Mouse (Mus musculus) natural killer cell, adult 2 months (primary cell): ENCODE measurements around the gene Nbl1.

Experiments used
- DNase-seq, 2 experiments: peaks; one replicate each; pipeline ENCODE4 v3.0.0; 2022; ENCODE audit warnings: low spot score in 2 of 2

The Nbl1 gene

DNA sequence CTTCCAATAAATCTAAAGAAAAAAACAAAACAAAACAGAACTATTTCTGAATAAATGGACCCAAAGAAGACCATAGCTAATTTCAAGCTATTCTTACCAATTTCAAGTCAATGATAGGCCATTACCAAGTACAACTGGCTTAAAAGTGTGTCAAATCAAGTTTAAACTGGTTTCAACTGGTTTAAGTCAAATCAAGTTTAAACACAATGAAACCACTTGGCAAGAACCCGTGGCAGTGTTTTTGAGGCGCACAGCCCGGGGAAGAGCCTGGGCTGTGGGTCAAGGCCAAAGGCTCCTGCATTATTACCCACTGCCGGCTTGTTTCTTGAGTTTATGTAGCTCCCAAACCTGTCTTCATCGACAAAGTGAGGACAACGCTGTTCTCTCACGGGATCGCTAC, 7.5 kb upstream of the Nbl1 start:
- DNase-seq = no peak

- DNase-seq = no peak
These were observed 3.4 kb upstream of the Nbl1 start for GRCm38 (mm10) chr4:139096201-139096600.

- no peak for DNase-seq
These were observed 2.6 kb upstream of the Nbl1 start for GRCm38 (mm10) chr4:139095406-139095805.

DNA sequence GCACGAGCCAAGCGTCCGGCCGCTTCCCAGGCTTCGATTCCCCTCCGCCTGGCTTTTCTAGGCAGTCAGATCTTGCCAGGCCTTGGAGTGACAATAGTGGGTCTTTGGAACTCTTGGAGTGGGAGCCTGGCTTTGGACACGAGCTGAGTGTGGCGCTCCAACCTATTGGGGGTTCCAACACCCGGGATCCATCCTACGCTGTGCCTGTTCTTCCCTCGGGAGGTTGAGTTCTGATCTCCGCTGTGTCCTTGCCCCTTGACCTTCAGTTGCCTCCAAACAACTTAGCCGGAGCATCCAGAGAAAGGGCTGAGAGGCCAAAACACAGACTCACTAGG, 370 bp upstream of the Nbl1 start:
- DNase-seq = no peak

DNA sequence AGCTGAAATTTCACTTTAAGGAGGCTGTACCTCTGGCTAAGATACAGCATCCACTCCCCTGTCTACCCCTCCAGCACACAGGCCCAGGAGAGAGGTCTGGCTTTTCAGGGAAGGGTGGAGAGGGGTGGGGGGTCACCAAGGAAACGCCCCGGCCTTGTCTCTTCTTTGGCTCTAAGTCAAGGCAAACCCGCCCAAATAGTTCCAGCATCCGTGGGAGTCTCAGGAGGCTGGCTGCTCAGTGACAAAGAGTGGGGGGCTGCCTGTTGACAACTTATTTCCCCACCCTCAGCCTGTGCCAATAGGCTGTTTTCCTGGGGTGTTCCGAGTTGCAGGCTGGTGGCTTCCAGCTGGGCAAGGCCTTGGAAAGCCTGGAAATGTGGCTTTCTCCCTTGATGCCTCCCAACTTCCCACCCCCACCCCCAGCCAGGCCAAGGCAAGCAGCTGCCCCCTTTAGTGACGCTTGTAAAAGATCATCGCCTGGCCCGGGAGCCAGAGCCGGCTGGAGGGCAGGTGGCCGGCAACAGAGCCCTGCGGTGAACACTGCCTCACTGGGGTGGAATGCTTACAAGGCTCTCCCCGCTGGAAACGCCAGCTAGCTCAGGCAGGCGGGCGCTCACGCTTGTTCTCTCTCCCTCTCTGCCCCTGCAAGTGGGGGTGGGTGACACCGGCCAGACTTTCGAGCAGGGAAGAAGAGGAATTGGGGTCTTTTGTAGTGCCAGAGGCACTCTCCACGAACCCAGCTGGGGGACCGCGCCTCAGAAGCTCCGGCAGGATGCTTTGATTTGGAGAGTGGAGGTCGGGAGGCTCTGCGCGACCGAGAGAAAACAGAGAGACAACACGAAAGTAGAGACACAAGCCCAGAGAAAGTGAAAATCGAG, 1.1 kb downstream of the Nbl1 start:
- DNase-seq = no peak

DNA sequence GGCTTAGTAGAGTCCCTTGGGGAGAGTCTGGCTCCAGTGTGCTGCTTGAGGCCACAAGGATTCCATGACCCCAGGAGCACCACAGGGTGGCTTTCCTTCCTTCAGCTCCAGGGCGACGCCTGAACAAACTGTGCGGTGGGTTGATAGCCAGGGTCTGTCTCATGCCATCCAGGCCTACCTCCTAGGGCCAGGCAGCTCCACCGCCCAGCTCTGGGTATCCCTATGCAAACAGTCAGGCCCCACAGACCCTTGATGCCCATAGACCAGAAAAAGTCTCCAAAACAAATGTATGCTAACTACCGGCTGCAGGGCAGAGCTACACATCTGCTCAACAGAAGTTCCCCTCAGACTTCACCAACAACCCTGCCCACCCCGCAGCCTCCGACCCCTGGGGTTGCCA, 1.7 kb downstream of the Nbl1 start:
- no peak for DNase-seq

- DNase-seq = no peak
These were observed 2.4 kb downstream of the Nbl1 start for GRCm38 (mm10) chr4:139090303-139090940.

DNA sequence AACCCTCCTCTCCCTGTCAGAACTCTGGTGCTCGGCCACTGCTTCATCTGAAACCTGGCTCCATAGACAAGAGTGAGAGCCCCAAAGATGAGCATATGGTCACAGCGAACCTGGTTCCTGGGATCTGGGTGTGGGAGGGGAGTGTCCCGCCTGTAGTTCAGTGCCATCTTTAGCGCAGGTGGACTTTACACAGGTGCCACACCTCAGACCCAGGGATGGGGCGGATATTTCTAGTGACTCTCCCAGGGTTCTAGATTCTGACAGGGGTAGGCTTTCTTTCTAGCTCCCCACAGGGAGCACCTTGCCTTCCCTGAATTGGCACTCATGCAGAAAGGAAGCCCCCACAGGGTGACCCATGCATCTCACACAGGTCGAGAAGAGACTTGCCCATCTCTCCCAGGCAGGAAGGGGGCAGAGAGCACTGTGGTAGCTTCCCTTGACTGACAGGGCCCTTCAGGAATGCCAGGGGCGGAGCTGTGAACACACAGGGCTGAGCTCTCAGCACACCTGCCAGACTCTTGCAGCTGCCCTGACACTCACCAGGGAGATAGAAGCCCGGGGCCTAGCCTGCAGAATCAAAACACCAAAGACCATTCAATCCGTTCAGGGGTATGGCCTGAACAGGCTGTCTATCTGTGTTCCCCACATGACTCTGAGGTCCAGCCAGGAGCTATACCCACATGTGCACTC, 3.7 kb downstream of the Nbl1 start:
- DNase-seq = no peak

DNA sequence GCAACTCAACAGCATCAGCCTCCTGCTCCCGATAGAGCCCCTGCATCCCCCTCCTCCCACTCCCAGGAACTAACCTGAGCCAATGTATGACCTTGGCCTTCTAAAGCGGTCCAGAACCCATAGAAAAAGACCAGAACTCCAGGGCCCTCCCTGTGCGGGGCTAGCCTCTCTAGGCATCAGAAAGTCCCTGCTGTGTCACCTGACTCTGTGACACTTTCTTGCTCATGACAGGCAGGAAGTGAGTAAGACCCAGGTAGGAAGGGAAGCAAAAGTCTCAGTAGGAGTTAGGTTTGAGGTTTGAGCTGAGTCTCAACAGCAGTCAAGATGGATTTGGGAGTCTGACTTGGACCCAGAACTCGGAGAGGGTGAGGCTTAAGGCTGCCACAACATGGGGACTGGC, 5.8 kb downstream of the Nbl1 start:
- DNase-seq = peak; percentile 23 to 50

GRCm38 (mm10) chr4:139086037-139086436, 6.8 kb downstream of the Nbl1 start:
- peak; percentile 71 to 86 for DNase-seq

- DNase-seq = no peak
These were observed 7.5 kb downstream of the Nbl1 start for GRCm38 (mm10) chr4:139085337-139085736.

DNA sequence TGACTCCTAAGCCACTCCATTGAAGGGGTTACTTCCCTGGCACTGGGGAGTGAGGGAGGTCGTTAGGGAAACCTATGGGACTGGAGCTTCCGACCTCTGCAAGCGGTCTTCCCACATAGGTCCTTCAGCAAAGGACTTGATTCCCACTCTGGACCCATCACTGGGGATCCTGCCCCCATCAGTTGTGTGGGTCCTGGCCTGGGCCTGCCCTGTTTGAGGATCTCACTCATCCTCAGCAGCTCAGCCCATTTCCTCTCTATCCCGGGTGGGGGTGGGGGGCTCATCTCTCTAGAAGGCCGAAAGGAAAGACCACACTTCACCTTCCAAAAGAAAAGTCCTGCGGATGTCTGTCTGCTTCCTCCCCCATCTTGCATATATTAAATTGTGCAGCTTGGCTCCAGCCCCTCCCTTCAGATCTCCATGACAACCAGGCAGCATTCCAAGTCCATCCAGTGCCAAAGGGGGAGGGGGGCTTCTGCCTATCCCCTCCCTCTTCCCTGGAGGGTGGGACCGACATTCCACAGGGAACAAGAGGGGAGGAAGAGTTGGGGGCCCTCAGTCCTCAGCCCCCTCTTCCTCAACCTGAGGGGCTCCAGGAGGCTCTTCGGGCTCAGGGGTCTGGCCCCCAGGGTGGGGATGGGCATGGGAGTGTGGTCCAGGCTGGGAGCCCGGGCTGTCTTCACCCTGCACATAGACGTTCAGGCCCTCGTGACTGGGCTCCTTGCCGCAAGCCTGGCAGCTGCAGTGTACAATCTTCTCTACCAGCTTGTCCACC, 9.8 kb downstream of the Nbl1 start:
- no peak for DNase-seq

DNA sequence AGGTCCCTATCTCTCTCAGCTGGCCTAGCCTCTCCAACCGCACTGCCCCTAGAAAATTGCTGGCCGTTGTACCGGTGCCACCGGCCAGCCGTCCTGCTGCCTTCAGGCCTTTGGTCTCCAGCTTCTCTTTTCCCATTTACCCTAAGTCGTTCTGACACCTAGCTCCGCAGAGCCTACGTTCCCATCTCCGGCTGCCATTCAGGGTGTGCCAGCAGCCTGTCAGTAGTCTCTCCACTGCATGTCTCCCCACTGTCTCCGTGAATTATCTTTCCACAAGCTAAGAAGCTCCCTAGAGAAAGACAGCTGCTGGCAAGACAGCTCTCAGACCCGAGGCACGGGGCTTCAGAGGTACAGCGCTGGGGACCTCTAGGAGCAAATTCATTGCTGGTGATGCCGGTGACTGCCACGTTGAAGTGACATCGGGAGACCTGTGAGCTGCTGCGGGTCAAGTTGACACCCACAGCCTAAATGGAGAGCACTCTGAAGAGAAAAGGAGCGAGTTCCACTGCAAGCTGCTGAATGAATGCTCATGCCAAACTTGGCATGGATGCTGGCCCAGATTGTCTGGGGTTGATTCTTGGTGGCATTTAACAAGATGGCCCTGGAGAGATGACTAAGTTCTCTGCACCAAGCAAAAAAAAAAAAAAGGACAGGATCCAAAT, 11.4 kb downstream of the Nbl1 start:
- DNase-seq = no peak

DNA sequence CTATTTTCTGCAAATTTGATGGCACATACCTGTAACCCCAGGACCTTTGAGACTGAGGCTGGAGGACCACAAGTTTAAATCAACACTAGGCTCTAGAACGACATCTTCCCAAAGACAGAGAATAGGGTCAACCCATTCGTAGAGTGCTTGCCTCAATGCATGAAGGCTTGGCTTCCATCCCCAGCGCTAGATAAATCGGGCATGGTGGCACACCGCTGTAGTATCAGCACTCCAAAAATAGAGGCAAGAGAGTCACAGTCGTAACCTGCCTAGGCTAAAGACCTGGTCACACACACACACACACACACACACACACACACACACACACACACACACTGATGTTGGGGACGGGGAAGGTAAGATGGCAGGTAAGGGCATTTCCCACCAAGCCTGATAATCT, 12.5 kb downstream of the Nbl1 start:
- DNase-seq = no peak

DNA sequence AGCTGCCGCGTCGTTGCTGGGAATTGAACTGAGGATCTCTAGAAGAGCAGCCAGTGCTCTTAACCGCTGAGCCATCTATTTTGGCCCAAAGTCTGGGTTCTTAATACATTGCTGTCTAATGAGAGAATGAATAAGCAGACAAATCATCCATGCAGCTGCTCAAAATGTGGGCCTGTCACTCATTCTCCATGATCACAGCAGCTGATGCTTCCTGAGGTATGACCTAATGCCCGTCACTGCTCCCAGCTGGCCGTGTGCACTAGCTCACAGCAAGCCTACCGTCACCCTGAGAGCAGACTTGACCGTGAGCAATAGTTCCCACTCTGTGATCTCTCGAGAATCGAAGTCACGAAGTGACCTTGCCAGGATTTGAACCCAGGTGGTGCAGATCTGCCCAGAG, 13.4 kb downstream of the Nbl1 start:
- no peak for DNase-seq

DNA sequence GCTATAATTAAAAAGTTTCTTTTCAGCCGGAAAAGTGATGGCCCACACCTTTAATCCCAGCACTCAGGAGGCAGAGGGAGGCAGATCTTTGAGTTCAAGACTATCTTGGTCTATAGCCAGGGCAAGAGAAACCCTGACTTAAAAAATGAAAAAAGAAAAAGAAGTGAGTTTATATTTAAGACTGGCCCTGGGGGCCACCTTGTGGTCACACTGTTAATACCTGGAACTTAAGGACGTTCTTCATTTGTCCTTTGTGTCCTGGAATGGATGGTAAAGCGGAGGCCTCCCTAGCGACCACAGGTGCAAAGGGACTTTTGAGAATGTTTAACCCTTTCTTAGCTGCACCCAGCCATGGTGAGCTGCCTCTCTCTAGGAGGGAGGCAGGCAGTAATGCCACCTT, 14.1 kb downstream of the Nbl1 start:
- no peak for DNase-seq

DNA sequence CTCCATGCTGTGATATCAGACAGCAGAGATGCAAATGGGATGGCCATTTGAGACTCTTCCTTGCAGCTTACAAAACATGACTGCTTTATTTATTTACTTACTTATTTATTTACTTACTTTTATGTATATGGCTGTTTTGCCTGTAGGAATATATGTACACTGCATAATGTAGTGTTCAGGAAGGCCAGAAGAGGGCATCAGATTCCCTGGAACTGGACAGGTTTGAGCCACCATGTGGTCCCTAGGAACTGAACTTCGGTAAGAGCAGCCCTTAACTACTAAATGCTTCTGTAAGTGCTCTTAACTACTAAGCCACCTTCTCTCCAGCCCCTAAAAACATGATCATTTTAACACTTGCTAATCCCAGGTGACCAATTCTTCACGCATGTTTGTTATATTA, 14.5 kb downstream of the Nbl1 start:
- no peak for DNase-seq

DNA sequence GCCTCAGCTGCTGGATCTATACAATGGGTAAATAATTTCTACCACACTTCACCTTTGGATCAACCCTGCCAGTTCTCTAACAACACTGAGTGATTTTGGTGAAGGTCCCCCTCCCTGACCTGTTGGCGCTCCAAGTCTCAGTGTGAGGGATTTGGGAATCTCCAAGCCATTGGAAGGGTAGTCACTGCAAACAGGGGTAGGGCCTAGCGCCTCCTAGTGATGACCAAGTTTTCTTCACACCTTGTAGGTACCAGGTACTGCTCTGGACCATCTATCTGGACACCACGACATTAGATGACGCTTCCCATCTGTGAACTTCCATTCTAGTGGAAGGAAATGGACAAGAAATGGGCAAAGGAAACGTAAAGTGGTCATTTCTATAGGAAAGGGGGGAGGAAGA, 16.9 kb downstream of the Nbl1 start:
- DNase-seq = no peak

DNA sequence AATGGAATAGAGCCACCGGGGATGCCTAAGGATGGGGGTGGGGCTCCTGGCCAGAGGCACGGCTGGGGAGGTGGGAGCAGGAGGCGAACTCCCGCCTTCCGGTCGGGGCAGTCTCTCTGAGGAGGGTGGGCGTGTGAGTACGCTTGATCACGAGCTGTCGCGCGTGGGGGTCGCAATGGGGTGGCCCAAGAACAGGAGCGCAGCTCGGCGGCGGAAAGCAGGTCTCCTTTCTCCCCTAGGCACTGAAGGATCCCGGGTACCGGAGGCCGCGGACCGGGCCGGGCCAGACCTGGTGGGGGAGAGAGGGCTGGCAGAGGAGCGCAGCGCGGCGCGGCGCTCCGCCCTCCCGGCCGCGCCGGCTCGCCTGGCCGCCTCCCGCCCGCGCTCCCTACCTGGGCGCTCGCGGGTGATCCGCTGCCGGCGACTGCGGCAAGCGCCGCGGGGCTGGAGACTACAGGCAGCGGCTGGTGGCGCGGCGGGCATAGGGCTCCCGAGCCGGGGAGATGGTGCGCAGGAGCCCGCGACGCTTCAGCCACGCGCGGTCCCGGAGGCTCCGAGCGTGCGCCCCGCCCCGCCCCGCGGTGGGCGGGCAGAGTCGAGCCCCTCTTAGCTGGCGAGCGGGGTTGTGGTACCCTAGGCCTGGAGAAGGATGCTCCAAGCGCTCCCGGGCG, 17.6 kb downstream of the Nbl1 start, which contains the start of gene Htr6:
TSS of gene Htr6 (minus strand) at position 530 of the 671 bp plus-strand sequence.
- DNase-seq = no peak

DNA sequence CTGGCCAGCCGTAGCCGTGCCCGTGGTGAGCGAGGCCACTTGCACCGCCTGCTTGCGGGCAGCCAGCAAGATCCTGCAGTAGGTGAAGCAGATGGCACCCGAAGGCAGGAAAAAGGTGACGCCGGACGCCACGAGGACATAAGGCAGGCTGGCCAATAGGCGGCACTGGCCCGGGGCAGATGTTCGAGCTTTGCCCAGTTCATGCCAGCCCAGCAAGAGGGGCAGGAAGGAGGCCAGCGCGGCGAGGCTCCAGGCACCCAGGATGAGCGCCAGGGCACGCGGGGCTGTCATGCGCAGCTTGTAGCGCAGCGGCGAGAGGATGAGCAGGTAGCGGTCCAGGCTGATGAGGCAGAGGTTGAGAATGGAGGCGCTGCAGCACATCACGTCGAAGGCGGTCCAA, 18.7 kb downstream of the Nbl1 start:
- DNase-seq = no peak

DNA sequence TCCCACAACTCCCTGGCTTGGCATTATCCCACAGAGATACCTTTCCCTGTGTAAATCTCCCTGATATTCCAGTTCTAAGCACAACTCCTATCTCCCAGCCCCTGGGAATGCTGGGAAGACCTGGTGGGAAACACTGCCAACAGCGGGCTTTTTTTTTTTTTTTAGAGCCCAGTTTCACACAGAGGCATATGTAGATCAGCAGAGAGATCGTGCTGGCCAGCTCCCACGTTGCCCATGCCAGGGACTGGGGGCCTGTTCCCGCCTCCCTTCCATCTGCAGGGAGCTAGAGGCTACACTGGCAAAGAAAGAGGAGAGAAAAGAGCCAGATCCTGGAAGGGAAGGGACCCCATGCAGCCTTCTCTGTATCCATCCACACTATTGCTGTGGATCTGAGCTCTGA, 24.5 kb downstream of the Nbl1 start:
- DNase-seq = no peak
